Mouse (Mus musculus) frontal cortex, adult 2 months (tissue): ENCODE results near the gene Igfbp2. TPM values are rescaled to one million over a fixed set of nuclear protein-coding genes. Genes with fewer than 3 reads are reported as not detected.

Experiments used
- DNase-seq, 2 experiments: peaks; one replicate each; pipeline ENCODE4 v3.0.0; 2022; ENCODE audit warnings: low spot score in 1 of 2; ENCODE audit errors: extremely low spot score in 1 of 2
- polyA plus RNA-seq: library from polyadenylated mRNA; depleted of rRNA; stranded (reverse); fragments of >200 nt; gene quantifications from 2 replicates; pipeline ENCODE4 v1.2.3, GENCODE M21; 2012

Gene Igfbp2
- polyA plus RNA-seq, 1 experiment: 133 TPM

DNA sequence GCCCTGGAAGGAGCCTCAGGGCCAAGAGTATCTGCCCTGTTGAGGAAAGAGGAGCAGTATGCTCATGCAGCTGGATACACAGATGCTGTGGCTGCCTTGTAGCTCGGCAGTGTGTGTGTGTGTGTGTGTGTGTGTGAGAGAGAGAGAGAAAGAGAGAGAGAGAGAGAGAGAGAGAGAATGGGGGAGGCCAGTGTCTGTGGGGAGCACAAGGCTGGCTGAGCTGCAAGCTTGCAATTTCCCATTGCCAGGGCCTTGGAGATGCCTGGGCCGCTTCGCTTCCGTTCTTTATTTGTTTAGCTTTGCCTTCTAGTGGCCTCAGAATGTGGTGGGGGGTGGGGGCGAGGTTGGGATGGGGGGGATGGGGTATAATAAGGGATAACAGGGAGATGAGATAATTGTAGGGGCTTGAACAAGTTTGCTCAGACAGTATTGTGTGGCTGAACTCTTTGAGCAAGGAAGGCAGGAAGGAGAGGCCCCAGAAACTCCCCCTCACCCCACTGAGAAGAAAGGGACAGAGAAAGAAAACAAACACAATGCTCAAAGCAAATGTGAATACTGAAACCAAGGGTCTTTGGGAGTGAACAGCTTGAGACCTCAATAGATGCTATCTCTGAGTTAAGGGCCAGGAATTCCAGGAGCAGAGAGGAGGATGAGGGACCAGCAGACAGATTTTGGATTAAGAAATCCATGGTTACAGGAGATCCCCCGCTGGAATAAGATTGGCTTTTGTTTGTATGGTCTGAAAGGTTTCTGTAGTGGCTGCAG is 10.5 kb upstream of the Igfbp2 start:
- no peak for DNase-seq

GRCm38 (mm10) chr1:72815184-72815583 is 9.1 kb upstream of the Igfbp2 start:
- no peak for DNase-seq

DNA sequence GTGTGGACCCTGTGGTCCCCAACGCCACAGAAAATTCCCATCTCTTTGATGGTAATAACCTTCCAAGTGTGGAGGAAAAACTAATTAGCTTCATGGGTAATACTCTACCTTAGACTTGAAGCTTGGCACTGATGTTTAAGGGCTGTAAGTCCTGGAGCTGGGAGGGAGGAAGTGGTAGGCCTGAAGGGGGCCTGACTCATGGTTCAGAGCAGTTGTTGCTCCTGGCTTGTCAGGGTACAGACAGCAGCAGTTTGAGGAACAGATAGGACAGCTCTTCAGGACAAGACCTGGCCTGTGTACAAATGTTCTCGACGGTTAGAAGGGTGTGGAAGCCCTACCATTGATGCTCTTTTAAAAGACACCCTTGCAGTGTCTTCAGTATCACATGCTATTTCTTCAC is 8.7 kb upstream of the Igfbp2 start:
- DNase-seq: no peak

- DNase-seq: no peak
These were observed 4.3 kb upstream of the Igfbp2 start for GRCm38 (mm10) chr1:72819995-72820394.

DNA sequence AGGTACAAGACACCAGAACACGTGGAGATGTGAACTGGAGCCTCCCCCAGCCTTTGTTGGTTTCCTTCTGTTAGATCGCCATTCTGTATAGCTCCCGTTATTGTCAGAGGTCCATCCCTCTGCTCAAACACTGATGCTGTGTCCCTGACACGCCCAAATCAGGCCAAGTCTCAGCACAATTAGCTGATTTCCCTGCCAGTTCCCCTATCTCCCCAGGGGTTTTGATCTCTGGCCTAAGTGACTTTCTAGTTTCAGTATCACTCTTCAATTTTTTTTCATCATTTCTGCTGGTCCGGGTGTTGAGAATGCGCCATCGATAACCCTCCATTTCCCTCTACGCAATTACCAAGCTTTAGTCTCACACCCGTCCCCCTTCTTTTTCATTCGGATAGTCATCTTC is 1.4 kb upstream of the Igfbp2 start:
- no peak for DNase-seq

DNA sequence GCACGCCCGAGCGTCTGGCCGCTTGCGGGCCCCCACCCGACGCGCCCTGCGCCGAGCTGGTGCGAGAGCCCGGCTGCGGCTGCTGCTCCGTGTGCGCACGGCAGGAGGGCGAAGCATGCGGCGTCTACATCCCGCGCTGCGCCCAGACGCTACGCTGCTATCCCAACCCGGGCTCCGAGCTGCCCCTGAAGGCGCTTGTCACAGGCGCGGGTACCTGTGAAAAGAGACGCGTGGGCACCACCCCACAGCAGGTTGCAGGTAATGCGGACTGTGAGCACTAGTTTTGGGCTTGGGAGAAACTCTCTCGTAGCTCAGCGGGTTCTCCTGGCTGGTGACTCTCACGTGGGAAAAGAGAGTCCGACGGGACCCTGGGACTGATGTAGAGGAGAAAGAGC is 401 bp downstream of the Igfbp2 start:
- no peak for DNase-seq

DNA sequence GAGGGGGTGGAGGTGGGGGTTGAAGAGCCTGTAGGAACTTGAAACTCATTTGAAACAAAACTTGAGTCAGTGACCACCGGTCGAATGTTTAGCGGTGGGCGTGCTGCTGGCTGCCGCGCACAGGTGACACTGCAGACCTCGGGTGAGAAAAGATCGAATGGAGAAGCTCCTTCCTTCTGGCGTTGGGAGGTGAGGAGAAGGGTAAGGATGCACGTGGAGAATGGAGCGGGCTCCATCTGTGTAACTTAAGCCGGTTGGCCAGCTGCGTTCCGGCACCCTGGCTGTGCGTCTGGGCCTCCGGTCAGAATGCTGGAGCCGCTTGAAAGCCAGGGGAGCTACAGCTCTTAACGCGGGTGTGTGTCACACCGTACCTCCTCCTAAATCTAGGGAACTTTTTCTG is 983 bp downstream of the Igfbp2 start:
- no peak for DNase-seq

GRCm38 (mm10) chr1:72825921-72826320 is 1.6 kb downstream of the Igfbp2 start:
- DNase-seq: no peak

DNA sequence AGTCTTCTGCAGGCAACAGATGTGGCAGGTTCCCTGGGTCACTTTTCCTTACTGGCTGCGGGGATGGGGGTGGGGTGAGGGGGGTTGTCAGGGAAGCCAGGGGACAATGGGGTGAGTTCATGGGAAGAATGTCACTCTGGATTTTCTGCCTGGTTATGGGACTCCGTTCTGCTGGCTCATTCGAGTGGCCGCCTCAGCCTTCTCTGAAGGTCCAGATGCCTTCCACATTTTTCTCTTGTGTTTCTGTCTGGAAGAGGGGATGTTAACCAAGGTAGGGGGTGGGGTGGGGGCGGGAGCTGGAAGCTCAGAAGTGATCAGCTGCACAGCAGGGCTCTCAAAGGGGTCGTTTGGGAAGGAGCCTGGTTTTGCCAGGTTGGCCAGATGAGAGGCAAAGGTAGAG is 2.1 kb downstream of the Igfbp2 start:
- DNase-seq: no peak

DNA sequence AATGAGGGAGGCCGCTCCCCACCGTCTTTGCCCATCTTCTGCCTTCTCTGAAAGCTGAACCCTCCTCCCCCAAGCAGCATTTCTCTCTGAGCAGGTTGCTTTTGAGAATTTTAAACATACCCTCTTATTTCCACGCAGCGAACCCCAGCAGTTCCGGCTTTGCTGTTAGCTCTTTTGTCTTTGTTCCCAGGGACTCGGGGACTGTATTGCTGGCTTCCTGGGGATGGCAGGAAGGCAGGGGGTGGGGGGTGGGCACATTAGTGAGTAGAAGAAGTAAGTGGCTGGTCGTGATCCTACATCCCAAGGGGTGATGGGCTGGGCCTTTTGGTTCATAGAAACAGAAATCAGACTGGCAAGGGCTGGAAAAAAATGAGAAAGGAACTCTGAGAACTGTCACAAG is 2.6 kb downstream of the Igfbp2 start:
- DNase-seq: no peak

GRCm38 (mm10) chr1:72827411-72828315 is 3.4 kb downstream of the Igfbp2 start:
- DNase-seq: no peak

- DNase-seq: no peak
These were observed 4.5 kb downstream of the Igfbp2 start for GRCm38 (mm10) chr1:72828843-72829242.

DNA sequence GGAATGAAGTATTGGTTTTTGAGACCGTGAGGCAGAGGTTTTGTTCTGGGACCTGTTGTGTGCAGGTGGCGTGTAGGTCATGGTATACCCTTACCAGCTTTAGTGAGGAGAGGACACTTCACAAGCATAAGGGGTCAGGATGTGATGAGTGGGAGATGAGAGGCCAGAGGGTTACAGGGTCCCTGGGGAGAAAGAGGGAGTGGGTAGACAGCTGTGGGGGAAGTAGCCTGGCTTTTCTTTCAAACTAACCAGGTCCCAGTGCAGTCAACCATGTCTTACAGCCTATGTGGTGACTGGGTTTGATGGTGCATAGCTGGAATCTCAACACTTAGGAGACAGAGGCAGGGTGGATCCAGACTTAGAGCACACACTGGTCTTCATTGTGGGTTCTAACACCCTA is 6.2 kb downstream of the Igfbp2 start:
- DNase-seq: no peak

DNA sequence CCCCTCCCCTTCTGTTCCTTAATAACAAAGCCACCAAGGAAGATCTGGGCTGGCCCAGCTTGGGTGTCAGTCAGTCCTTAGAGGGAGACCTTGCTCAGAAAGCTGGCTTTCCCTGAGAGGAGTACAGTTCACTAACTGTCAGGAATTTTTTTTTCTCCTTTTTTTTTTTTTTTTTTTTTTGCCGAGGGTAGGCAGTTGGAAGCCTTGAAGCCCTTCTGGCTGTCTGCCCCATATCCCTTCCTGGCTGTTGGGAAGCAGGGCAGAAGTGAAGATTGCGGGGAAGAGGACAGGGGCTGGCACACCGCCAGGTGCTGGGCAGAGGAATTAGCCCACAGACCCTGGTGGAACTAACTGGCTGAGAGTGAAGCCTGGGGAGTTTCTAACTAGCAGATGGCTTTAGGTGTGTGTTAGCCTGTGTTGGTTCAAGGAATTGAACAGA is 8.4 kb downstream of the Igfbp2 start:
- no peak for DNase-seq

DNA sequence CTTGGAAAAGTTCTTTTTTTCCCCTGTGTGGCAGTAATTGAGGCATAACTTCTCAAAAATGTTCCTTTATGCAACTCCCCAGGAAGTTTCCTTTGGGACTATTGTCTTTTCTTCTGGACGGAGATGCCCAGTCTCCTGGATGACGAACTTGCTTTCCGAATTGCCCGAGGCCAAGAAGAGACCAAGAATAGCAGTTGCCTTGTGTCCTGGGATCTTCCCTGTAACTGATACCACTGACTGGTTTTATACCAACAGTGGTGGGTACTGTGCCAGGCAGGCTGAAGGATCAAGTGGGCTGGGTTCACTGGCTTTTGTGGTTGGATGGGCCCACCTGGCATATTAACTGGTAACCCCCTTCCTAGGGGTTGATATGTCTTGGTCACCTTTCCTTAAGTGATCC is 9.3 kb downstream of the Igfbp2 start:
- no peak for DNase-seq

DNA sequence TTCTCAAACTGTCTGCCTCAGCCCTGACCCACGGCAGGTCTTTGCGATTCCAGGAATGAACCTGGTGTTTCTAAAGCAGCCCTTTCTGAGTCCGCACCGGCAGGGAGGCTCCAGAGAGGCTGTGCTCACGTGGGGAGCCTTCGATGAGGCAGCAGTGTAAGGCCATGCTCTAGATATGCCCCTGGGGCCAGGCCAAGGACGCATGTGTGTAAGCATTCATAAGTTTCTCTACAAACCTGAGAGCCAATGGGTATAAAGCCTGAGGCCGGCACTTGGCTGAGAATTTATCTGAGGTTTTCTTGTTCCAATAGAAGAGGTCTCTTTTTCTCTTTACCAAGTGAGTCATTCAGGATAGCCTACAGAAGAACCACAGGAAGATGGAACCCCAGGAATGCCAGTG is 15.1 kb downstream of the Igfbp2 start:
- DNase-seq: no peak

- DNase-seq: no peak
These were observed 15.5 kb downstream of the Igfbp2 start for GRCm38 (mm10) chr1:72839791-72840190.

DNA sequence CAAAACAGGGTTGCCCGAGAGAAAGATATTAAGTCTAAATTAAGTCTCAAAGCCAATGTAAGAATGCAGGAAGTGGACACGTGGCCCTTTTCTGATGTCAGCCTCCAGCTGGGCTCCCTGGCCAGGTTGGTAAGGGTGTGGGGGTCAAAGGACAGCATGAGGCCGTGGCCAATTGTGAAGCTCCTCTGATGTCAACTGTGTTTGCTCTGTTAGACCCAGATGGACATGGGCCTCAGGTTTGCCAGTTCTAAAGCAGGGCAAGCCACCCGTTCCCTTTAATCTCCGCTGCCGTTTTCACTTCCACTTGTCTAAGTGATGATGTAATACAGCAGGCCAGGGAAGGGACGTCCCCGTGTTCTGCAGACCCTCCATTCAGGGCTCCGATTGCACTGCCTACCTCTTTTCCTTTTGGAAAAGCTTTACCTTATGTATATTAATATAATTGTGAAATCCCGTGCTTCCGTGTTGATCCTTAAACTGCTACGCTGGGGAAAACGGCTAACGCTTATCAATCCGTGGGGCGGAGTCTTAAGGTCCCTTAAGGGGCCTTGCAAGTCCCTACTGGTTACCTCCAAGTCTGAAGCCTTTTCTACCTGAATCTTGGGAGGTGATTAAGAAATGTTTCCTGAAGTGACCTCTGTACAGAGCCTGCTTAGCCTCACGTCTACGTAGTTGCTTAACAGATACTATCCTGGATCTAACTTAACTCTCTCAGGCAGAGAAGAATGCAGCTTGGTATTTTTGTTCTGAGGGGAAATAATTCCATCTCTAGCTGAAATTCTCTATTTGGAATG is 18.6 kb downstream of the Igfbp2 start:
- no peak for DNase-seq

- DNase-seq: no peak
These were observed 20.4 kb downstream of the Igfbp2 start for GRCm38 (mm10) chr1:72844675-72845074.

GRCm38 (mm10) chr1:72847849-72848380 is 23.6 kb downstream of the Igfbp2 start:
- no peak for DNase-seq

DNA sequence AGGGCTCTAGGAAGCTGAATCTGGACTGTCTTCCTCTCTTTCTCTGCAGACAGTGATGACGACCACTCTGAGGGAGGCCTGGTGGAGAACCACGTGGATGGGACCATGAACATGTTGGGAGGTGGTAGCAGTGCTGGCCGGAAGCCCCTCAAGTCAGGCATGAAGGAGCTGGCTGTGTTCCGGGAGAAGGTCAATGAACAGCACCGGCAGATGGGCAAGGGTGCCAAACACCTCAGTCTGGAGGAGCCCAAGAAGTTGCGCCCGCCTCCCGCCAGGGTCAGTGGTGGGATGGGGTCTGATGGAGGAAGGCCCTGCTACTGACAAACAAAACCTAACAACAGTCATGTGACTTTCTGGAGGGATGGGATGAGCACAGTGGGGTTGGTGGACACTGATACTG is 24.7 kb downstream of the Igfbp2 start:
- DNase-seq: no peak
